Mouse (Mus musculus) brain, embryonic 14.5 days (tissue): ENCODE results near the gene Grk2.

ENCODE experiments used
- CTCF ChIP-seq: fragments of 200-500 bp; IDR thresholded peaks from 2 replicates; pipeline ENCODE4 v1.5.1; 2012; ENCODE audit warnings: inconsistent platforms, mild to moderate bottlenecking, moderate library complexity, borderline replicate concordance; ENCODE audit not compliant: insufficient read depth, insufficient read length; ENCODE audit errors: extremely low read depth
- POLR2A ChIP-seq: fragments of 200-500 bp; IDR thresholded peaks from 2 replicates; pipeline ENCODE4 v1.6.1; 2012; ENCODE audit warnings: mild to moderate bottlenecking, inconsistent platforms, borderline replicate concordance; ENCODE audit not compliant: poor library complexity, insufficient read depth, insufficient read length, severe bottlenecking; ENCODE audit errors: extremely low read depth

GRCm38 (mm10) chr19:4319272-4319671 is 13.2 kb upstream of the Grk2 start:
- TF ChIP-seq POLR2A (no peak), CTCF (no peak)
